Mouse (Mus musculus) CH12.LX (cell line): ENCODE data around the gene Vmn1r223.

Source experiments
- CTCF ChIP-seq, 2 experiments: IDR thresholded peaks in 1 of 2; conservative IDR thresholded peaks in 1 of 2; 2 replicates each; pipeline ENCODE4 v1.5.1; 2011 to 2012; ENCODE audit warnings: low read depth in 2 of 2, low read length in 2 of 2, improper control_type of control experiment in 1 of 2, inconsistent platforms in 1 of 2, mild to moderate bottlenecking in 1 of 2, moderate library complexity in 1 of 2
- PAX5 ChIP-seq: IDR thresholded peaks from 2 replicates; pipeline ENCODE4 v1.6.1; 2012; ENCODE audit warnings: low read length, inconsistent platforms, mixed read lengths
- ZKSCAN1 ChIP-seq: IDR thresholded peaks from 2 replicates; pipeline ENCODE4 v1.6.1; 2012; ENCODE audit warnings: low read depth, inconsistent platforms, low read length, improper control_type of control experiment, borderline replicate concordance

DNA sequence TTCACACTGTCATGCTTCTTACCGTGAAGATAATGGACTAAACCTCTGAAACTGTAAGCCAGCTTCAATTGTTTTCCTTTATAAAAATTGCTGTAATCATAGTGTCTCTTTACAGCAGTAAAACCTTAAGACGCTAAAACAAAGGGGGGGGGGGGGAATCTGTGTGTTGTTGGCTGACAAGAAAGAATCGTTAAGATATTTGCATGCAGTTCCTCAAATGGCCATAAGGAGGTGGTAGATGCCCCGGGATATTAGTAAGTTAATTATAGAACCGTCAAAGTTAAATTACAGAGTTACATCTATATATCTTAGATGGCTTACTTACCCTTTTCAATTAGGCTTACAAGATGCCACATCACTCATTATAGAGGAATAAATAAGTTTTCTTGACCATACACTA lies 50.8 kb downstream of the Vmn1r223 start:
- TF ChIP-seq PAX5 = no peak
- TF ChIP-seq CTCF (conservative IDR thresholded peaks at IDR 0.05 in 1 of 2, IDR thresholded peaks at IDR 0.05 in 1 of 2; ENCODE audit: low read depth in 2 of 2, low read length in 2 of 2) = peak; percentile 32 to 64; a peak in 3 of 4 replicates
- TF ChIP-seq ZKSCAN1 = no peak
